Mouse (Mus musculus) E14TG2a.4 (cell line): Measurements from ENCODE around the gene Tsfm.

Experiments used
- CTCF ChIP-seq: conservative IDR thresholded peaks from 2 replicates; pipeline ENCODE4 v1.5.1; 2014; ENCODE audit warnings: low read length
- NANOG ChIP-seq: IDR thresholded peaks from 2 replicates; pipeline ENCODE4 v1.6.1; 2014; ENCODE audit warnings: borderline replicate concordance, low read length, mixed read lengths
- POU5F1 ChIP-seq: IDR thresholded peaks from 2 replicates; pipeline ENCODE4 v1.6.1; 2014; ENCODE audit warnings: low read length, borderline replicate concordance

GRCm38 (mm10) chr10:127079665-127080391, 49.2 kb upstream of the Tsfm start:
- TF ChIP-seq CTCF (no peak), NANOG (no peak), POU5F1 (no peak)
